Mouse (Mus musculus) lung, postnatal 25 days (tissue): ENCODE data around the gene Tspan15.

Source experiments
- DNase-seq: peaks from one replicate; pipeline ENCODE4 v3.0.0; 2022; ENCODE audit warnings: low spot score

Tspan15 gene

GRCm38 (mm10) chr10:62228126-62228525, 2.9 kb downstream of the Tspan15 start:
- DNase-seq: no peak

DNA sequence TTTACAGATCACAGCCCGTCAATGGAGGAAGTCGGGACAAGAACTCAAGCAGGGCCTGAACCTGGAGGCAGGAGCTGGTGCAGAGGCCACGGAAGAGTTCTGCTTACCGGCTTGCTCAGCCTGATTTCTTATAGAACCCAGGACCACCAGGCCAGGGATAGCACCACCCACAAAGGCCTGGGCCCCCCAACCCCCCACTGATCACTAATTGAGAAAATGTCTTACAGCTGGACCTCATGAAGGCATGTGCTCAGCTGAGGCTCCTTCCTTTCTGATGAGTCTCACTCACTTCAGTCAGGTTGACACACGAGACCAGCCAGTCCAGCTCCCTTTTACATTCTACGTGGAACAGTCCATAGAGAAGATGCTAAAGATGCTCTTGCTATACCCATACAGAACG, 5.2 kb downstream of the Tspan15 start:
- no peak for DNase-seq

DNA sequence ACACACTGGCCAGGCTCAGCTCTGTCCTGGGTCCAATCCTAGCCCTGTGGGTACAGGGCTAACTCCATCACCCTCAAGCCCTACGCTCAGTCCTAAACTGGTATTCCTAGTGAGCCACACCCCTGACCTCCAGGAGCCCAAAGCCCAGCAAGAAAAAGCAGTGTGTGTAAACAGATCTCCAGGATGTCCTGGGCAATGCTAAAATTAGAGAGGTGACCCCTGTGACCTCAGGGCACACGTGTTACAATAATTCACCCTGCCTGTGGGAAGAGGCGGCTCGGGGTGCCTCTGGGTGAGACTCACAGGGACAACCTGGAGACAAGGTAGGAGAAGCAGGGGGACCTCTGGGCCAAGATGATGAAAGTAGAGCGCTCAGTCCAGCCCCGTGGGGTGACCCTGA, 6.8 kb downstream of the Tspan15 start:
- DNase-seq: no peak

GRCm38 (mm10) chr10:62222777-62223176, 8.3 kb downstream of the Tspan15 start:
- peak; percentile 73 for DNase-seq

GRCm38 (mm10) chr10:62221647-62222046, 9.4 kb downstream of the Tspan15 start:
- no peak for DNase-seq

DNA sequence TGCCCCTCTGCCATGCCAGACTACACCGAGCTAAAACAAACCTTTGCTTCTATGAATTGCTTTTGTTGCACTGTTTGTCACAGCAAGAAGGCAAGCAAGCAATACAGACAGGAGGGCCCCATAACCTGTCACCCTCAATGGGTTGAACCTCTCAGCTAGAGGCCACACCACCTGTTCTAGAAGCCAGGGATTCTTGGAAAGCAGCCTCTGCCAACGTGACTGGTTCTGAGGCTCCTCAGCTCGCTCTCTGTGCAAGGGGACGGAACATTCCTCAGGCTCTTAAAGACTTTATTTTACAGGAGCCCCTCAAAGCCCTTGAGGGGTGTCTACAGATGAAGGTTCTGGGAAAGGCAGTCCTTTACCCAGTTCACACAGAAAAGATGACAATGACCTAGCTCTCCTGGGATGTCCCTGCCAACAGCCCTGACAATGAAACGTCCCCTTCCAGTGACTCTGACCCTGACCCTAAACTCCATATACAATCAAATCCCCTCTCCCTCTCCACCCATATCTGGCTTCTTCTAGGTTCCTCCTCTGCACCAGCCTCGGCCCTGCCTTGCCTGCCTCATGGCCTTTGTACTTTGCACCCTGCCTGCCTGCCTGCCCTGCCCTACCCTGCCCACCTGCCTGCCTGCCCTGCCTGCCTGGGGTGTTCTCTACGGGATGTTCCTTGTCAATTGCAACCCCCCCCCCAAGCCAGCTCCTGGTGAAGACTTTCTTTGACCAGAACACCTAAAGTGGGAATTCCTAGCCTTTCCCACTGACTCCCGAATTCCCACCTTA, 10.1 kb downstream of the Tspan15 start:
- DNase-seq: no peak

- peak; percentile 66 for DNase-seq
Observed at GRCm38 (mm10) chr10:62218789-62219172, 12.3 kb downstream of the Tspan15 start.

GRCm38 (mm10) chr10:62218044-62218788, 12.8 kb downstream of the Tspan15 start:
- no peak for DNase-seq

DNA sequence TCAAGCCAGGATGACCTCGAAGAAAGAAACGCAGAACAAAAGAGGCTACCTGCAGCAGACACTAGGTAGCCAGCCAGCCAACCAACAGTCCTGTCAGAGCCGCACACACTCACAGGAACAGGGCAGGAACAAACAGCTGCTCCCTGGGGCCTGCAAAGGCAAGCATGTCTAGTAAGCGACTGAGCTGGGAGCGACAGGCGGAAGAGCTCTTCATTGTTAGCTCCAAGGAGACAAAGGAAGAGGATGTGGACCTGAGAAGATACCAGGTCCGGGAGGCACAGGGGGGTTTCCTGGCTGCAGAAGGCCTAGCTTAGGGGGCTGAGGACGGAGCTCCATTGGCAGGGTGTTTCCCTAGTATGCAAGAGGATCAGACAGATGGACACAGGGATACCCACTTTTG, 13.9 kb downstream of the Tspan15 start:
- peak; percentile 57 for DNase-seq

DNA sequence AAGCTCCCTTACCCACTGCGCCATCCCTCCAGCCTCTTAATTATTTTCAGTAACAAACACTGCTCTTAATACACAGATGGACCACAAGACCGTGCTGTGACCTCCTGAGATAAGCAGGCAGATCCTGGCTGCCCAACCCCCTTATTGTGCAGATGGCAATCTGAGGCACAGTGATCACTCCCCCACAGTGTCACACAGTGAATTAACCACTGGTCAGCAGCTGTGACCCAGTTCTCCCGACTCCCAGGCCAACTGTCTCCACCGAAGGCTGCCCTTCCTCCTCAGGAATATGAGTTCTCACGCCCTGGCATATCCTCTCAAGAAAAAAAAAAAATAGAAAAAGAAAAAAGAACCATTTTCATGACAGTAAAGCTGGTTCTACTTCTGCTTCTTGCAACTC, 14.5 kb downstream of the Tspan15 start:
- no peak for DNase-seq

DNA sequence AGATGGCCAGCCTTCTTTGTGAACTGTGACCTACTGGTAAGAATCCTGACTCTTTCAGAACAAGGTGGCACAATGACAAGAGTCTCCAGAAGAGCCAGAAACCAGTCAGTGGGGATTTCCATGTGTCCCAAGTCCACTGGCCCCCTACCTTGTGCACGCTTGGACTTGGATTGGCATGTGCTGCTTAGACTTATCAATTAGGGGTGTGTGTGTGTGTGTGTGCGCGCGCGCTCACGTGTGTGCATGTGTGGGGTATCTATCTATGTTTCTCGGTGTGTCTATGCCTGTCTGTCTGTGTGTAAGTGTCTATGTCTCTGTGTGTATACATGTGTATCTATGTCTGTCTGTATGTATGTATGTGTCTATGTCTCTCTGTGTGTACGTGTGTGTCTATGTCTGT, 15.4 kb downstream of the Tspan15 start:
- DNase-seq: no peak

- no peak for DNase-seq
Observed at GRCm38 (mm10) chr10:62215169-62215616, 15.9 kb downstream of the Tspan15 start.

DNA sequence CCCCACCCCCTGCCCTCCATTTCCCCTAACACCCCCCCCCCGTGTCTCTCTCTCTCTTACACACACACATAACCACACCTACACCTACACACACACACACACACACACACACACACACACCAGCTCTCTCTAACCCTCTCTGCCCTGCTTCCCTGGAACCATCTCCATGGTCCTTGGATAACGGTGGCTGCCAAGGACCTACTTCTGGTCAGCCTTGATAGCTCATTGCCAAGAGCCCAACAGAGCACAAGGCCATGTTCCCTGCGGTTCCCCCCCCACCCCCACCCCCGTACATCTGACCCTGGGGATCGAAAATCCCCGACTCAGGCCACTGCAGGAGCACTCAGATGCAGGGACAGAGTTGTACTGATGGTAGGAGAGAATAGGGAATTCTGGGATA, 19.7 kb downstream of the Tspan15 start:
- DNase-seq: no peak

DNA sequence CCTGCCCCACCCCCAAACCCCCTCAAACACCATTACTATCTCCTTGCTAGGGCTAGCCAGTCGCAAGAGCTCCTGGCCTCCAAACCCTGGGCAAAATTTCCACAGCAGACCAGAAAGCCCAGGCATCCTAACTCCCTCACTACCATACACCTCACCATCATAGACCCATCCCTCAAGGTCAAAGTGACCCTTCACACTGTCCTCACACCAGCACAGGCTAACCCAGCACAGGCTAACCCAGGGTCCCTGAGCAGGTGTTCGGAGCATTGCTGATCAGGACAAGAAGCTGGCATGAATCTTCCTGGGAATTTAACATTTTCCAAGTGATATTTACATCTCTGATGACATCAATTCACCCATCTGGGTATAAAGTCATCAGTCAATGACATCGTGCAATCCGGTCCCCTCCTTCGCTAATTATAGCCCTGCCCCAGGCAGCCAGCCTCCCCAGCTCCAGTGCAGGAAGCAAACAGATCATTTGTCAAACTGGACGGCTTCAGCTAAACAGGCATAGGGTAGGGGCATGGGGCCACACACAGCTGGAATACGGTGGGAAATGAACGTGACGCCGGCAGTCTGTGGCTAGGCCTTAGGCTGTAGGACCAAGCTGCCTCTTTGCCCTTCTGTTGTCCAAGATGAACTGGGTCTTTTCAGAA, 22.7 kb downstream of the Tspan15 start:
- peak; percentile 51 for DNase-seq

- DNase-seq: no peak
Observed at GRCm38 (mm10) chr10:62202574-62202973, 28.5 kb downstream of the Tspan15 start.

GRCm38 (mm10) chr10:62198891-62199290, 32.2 kb downstream of the Tspan15 start:
- no peak for DNase-seq

GRCm38 (mm10) chr10:62197403-62197802, 33.6 kb downstream of the Tspan15 start:
- no peak for DNase-seq

DNA sequence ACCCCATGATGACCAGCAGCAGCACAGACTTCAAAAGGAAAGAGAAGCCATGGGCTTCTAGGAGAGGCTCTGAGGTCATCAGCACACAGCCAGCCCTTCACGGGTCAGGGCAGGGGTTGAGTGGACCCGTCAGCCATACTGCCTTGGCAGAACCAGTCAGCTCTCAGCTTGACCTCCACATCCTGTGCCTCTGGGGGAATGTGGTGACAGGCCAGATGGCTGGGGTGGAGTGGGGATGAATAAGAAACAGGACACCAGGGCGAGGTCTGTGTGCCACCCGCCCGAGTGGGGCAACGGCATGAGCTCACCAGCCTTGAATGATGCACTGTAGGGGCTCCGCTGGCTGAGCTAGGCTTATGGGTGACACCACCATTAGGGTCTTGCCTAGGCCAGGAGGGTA, 35.7 kb downstream of the Tspan15 start:
- no peak for DNase-seq

- DNase-seq: no peak
Observed at GRCm38 (mm10) chr10:62194946-62195345, 36.1 kb downstream of the Tspan15 start.

GRCm38 (mm10) chr10:62194461-62194860, 36.6 kb downstream of the Tspan15 start:
- no peak for DNase-seq

DNA sequence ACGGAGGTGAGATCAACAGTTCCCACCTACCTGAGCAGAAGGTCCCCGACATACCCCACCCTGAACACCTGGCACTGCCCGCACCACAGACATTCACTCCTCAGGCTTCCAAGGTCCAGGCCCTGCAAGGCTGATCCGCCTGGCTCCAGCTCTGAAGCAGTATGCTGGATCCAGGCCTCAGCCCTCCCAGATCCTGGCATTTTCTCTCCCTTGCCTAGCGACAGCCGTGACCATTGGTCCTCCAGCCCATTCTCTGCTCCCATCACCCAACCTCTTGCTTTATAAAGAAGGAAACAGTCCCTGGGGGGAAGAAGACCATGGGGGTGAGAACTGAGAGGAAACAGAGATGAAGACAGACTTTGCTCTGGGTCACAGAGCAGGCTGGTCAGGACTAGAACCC, 37.0 kb downstream of the Tspan15 start:
- DNase-seq: no peak

DNA sequence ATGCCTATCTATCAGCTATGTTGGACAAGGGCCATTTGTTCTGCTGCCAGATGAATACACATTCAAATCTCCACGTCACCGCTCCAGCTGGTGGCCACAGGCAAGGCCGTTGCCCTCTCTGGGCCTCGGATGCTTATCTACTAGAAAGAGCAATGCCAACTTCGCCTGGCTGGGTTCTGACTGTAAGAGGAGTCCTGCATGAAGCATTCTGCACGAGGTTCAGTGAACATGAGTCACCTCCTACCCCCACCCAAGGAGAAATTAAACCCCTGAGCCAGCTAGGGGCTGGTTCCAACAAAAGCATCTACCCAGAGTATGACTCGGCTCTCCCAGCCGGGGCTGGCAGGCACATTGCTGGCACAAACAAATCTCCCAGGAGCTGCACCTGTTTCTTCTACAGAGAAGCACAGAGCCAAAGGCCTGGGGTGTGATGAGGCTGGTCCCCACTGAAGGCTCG, 38.3 kb downstream of the Tspan15 start:
- DNase-seq: no peak

- DNase-seq: no peak
Observed at GRCm38 (mm10) chr10:62190821-62191220, 40.2 kb downstream of the Tspan15 start.
